Mouse (Mus musculus) left cerebral cortex, postnatal 36 days (tissue): Measurements from ENCODE around the gene Cdcp1. TPM values are rescaled to one million over a fixed set of nuclear protein-coding genes. Genes with fewer than 3 reads are reported as not detected.
A peak's percentile ranks its signal among the peaks of the same experiment; 100 is the strongest.

Experiments
- DNase-seq, 2 experiments: peaks; one replicate each; pipeline ENCODE4 v3.0.0; 2021 to 2022; ENCODE audit warnings: low spot score in 2 of 2, mixed read lengths in 1 of 2
- intact Hi-C: fragments of 180-260 bp; cut with DNase I; formaldehyde crosslinking; loops from one replicate; pipeline ENCODE4 v1.15.1; 2025
- total RNA-seq, 2 experiments: library from RNA; stranded (reverse); gene quantifications; 2 replicates each; pipeline ENCODE4 v1.2.3; 2021

Gene Cdcp1
- total RNA-seq: under 1 TPM; 0.14 to 0.27 TPM

DNA sequence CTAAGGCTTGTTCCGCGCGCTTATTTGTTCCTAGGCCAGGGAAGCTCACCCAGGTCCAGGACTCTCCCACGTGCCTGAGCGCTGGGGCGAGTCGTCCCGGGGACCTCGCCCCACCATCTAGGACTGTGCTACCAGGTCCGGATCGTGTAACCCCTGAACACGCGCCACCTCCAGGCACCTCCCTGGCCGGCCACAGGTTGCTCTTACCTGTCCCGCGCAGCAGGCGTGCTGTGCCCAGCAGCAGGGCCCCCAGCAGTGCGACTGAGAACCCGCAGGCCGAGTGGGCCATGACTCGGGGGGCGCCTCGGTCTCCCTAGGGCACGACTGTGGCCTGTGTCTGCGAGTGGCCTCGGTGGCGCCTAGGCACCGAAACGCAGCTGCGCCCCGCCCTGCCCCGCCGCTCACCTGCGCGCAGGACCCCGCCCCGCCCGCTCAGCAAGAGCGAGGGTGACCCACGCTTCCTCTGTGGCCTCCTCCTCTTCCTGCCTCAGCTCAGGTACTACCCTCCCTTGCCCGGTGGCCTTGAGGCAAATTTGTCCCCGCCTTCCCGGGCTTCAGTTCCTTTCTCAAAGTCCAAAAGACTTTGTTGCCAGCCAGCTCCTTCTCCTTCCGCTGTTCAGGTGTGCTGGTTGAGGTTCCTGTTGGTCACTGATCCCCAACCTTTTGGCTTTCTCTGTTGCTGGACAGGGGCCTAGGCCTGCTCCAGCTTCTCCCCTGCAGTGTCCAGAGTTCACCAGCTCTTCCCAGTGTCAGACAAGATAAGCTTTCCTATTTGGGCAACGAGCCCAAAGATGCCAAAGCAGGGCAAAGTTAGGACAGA lies at the start of gene Cdcp1:
Gene Cdcp1, minus strand, starts transcription at position 418 of the 820 bp plus-strand sequence.
- intact Hi-C loops: no loop called here
- DNase-seq: no peak

DNA sequence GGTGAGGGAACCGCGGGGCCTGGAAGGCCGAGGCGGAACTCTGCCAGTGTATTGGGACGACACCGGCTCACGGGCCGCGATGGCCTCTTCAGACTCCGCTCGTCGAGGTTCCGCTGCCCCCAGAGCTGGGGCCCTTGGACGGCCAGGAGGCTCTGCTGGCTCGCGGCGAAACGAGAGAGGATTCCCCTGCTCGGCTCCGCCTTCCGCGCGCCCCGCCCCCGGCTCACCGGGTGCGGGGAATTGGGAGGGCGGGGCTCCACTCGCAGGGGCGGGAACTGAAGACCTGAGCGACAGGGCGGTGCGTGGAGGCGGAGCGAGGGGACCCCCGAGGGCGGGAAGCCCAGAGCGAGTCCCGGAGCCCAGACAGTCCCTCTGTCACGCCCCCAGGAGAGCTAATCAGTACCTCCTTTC lies 44.8 kb upstream of the Cdcp1 start, which contains the start of gene Tmem158:
Gene Tmem158, minus strand, starts transcription at position 154 of the 411 bp plus-strand sequence.
- intact Hi-C loops: no loop called here

DNA sequence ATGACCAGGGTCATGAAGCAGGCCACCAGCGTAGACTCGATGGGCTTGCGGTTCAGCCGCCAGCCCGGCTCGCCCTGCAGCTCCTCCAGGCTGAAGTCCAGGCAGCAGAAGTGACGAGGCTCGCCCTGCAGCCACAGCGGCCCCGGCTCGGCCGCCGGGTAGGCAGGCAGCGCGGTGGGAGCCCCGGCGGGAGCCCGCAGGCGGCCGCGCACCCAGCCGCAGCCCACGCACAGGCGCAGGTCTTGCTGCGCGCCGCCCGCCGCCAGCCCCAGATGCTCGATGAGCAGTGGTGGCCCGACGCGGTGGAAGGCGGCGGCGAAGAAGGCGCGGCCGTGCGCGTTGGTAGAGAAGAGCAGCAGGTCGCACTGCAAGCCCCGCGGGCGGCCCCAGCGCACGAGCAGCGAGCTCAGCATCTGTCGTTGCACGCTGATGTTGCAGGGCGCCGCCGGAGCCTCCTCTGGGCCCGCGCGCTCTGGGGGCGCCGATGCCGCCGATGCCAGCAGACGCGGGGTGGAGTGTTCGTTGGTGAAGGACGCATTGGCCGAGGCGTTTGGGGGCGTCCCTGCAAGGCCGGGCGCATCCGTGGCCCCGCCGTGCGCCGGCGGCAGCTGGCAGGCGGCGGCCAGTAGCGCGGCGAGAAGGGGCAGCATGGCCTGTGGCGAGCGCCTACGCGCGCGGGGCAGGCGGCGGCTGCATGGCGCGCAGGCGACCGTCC lies 44.2 kb upstream of the Cdcp1 start:
- peak; percentile 81 to 82 for DNase-seq
- intact Hi-C loops: loop anchor here (5.0 kb wide), 2 partner anchors 107 to 267 kb away; partner anchors contain the start of genes Lars2 and Sacm1l

More for the DNA sequence above, 44.8 kb upstream of the Cdcp1 start, which contains the start of gene Tmem158:
- peak in 1 of 2 experiments; percentile 88 for DNase-seq

DNA sequence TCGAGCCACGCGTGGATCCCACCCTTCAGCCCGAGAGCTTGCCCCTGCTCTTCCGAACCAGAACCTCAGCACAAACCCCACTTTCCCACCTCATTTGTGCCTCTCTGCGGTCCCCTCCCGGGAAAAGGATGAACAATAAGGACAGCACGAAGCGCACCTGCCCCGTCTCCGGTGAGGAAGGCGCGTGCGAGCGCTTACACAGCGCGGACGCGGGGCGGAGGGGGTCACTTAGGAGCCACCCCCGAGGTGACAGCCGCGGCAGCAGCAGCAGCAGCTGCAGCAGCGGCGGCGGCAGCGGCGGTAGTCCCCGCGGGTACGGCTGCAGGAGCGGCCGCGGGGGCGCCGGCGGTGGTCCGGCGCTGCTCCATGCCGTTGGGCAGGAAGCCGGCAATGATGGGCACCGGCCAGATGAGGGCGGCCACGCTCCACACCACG lies 43.6 kb upstream of the Cdcp1 start:
- no peak for DNase-seq
- intact Hi-C loops: loop anchor here (5.0 kb wide), 2 partner anchors 108 to 268 kb away; partner anchors contain the start of genes Lars2 and Sacm1l

DNA sequence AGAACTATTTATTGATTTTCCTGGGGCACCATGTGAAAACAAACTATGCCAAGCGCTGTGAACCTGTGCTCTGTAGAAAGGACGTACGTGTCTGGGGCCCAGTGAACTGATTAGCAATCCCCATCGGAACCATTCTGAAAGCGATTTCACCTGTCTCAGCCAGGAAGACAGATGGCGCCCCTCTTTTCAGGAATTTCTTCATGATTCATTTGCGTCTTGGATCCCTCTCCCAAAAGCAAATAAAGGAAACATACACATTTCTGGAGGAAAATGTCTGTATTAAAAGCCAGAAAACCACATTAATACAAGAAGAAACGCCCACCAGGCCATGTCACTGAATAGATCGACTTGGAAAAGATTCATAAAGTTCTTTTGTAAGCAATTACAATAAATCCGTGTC lies 43.0 kb upstream of the Cdcp1 start:
- intact Hi-C loops: loop anchor here (1.0 to 5.0 kb wide), 3 partner anchors 109 to 269 kb away; partner anchors contain the start of genes Lars2 and Sacm1l
- peak in 1 of 2 experiments; percentile 27 for DNase-seq

DNA sequence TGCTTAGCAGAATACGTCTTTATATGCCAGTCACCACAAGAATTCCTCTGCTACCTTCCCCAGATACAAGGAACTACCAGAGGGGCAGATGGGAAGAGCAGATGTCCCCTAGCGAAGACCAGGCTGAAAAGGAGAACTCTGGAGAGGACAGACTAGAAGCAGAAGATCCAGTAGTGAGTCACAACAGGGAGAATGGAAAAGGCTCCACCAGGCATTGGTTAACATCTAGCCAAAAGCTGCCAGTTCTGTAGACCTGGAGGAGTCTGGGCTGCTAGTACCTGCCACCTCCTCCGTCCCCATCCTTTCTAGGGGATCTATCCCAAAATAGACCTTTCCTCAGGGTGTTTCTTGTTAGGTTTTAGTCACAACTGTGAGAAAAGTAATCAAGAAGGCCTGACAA lies 39.9 kb upstream of the Cdcp1 start:
- intact Hi-C loops: loop anchor here (5.0 kb wide), 2 partner anchors 112 to 272 kb away; partner anchors contain the start of genes Lars2 and Sacm1l
- DNase-seq: peak in 1 of 2 experiments; percentile 36

DNA sequence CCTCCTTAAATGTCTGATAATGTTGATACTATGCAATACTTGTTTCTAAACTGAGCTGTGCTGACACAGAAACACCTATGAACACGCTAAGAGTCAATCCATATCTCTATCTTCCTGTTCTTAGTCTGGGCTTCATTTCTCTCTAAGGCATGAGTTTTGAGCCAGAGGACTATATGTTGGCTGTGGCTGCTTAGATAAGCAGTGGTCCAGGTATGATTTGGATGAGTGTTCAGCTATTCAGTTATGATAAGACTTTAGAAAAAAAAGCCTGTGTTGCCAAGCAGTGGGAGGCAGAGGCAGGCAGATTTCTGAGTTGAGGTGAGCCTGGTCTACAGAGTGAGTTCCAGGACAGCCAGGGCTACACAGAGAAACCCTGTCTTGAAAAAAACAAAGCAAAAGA lies 32.2 kb upstream of the Cdcp1 start:
- DNase-seq: no peak
- intact Hi-C loops: no loop called here

DNA sequence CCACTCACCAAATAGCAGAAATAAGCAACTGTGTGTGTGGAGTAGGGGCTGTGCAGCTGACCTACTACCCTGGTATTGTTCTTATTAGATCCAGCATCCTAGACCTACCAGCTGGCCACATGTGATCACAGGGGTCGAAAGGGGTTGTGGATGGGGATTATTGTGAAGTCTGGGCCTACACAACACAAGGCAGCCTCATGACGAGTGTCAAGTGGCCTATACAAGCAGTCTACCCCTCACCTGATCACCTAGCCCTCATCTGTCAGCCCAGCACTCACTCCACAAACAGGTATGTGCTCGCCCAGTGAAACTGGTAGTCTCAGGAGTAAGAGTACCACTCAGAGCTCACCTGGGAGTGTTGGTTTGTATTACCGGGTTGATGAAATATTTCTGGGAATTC lies 29.3 kb upstream of the Cdcp1 start:
- intact Hi-C loops: no loop called here
- no peak for DNase-seq

DNA sequence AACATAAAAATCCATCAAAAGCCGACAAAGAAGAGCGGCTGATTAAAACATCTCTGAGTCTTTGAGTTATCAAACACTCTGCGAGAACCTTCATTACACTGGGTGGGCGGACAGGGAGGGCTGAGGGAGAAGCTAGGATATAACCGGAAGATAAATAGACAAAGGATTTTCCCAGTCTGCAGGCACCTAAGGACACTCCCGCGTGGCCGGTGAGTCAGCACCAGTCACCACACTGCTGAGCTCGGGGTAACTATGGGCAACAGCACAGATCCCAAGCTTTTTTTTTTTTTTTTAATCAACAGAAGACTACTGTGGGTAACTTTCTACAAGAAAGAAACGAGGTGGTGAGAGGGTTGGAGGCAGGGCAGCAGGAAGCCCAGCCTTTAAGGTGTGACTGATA lies 28.1 kb upstream of the Cdcp1 start:
- DNase-seq: peak; percentile 45 to 63
- intact Hi-C loops: no loop called here

DNA sequence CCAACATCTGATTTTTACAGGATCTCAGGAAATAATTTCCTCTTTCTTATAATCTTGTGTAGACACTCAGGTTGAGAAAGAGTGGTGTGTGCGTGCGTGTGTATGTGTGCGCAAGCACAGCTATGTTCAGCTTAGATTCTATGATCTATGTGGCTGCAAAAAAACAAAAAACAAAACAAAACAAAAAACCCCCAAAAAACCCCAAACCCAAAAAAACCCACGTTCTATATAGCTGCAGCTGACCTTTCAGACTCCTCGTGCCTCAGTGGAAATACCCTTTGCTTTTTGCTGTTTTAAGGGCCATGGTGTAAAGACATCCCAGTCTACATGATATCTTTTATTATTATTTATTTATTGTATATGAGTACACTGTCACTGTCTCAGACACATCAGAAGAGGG lies 25.4 kb upstream of the Cdcp1 start:
- intact Hi-C loops: no loop called here
- DNase-seq: no peak

DNA sequence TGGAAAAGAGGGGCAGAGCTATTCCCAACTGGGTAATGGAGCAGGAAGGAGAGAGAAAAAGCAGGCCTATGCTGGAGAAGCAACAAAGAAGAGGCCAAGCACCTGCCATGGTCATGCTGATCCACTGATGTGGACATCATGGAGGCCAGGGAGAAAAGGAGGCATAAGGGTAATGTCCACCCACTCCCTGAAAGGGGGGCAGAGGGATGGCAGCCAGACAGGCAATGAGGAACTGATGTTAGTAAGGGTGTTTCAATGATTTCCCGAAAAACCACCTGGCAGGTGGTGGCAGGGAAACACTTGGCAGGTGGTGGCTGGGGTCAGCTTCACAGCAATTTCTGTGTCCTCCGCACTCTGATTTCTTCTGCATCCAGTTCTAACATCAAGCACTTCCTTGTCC lies 24.9 kb upstream of the Cdcp1 start:
- DNase-seq: no peak
- intact Hi-C loops: no loop called here

DNA sequence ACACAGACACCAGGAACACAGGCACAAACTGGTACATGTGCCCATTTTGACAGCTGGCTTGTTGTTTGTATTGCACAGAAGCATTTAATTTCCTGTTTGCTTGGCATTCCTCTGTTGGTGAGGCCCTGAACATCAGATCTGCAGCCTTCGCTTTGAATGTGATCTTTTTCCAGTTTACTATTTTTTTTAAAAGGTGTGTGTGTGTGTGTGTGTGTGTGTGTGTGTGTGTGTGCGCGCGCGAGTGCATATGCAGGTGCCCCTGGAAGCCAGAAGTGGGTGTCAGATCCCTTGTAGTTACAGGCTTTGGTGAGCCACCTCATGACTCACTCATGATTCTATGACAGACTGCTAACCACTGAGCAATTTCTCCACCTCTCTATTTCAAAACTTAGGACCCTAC lies 24.4 kb upstream of the Cdcp1 start:
- DNase-seq: no peak
- intact Hi-C loops: no loop called here

DNA sequence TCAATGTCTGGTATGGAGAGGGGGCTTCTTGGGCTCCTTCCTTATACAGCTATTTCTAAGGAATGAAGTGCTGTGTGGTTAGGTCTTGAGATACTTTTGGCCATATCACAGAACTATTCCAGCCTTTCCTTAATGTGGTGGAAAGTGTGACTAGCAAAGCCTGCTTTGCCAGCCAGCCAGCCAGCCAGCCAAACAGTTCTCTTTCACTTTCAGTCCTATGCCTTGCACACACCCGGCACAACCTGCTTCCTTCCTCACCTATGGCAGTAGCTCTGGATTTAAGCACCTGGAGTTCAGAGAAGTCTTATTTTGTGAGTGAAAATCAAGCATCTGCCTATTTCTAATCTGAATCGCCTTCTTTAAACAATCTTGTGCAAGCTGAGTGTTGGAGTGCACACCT lies 23.8 kb upstream of the Cdcp1 start:
- intact Hi-C loops: no loop called here
- DNase-seq: no peak

DNA sequence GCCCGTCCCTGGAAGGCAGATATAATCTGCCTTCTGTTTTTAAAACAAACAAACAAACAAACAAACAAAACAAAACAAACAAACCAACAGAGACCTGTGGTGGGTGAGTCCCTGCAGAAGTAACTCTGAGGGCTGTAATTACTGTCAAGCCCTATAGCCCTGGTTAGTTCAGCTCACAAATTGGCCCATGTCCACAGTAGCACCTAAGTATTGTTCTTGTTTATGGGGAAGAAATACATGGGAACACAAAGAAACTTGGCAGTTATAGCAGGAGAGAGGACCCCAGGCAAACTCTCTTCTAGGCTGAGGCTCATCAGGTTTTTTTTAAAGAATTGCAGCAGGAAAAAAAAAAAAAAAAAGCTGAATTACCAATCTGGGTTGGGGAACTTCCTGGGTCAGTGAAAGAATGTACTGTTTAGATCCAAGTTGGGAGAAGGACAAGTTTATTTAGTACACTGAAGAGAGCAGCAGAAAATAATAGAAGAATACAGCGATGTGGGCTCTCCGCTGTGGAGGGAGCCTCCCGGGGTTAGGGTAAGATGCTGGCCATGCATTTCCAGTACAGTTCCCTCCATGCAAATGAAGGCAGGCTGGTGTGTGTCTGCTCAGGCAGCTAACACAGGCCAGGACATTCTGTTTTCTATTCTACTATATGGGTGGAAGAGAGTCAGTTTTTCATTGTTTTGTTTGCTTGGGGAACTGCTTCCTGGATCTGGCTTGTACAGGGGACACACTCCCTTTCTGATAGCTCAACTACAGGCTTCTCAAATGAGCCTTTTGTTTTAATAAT lies 22.6 kb upstream of the Cdcp1 start:
- DNase-seq: no peak
- intact Hi-C loops: no loop called here

DNA sequence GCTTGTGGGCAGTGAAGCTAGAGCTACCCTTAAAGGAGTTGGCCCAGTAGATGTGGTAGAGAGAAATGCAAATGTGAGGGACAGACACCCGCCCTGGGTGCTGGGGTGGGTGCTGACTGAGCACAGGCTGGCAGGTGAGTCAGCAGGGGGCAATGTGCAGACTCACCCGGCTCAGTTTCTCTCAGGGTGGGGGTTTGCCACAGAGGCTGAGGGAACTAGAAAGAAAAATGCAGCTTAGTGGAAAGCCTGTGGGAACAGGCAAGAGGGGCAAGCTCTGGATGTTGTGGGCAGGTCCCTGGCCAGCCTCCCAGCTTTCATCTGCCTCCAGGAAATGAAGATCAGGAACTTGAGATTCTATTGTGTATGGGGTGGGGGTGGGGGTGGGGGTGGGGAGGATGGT lies 21.9 kb upstream of the Cdcp1 start:
- DNase-seq: no peak
- intact Hi-C loops: no loop called here

DNA sequence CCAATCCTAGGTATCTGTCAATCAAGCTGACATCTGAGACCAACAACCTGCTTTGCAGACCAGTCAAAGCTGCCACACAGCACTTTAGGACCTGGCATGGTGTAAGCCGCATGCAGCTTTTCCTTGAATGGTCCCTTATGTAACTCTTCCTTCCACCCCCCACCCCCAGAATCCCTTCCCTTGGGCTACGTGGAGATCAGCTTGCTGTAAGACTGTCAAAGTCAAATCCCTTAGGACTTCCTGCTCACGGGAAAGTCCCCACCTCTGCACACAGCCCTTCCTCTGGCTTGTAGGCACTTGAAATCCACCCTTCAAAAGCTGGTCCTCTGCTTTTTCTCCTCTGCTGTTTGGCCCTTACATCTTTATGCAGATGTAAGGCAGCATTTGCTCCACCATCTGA lies 19.8 kb upstream of the Cdcp1 start:
- DNase-seq: no peak
- intact Hi-C loops: no loop called here

DNA sequence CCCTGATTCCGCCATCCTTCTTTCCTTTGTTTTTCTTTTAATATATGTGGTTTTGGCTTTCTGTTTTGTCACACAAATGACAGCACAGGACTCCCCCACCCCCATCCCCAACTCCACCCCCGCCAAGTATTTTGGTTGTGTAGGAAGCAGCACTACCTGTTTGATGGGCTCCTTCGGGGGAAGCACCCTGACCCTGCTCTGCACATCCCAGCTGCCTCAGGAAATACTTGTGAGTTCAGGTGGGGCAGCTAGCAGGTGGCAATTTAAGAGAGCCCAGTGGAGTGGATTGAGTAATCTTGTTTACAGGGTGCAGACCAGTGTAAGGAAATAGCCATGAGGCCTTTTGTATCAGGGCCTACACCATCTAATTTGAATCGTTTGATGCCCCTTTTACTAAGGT lies 14.0 kb upstream of the Cdcp1 start:
- no peak for DNase-seq
- intact Hi-C loops: no loop called here

DNA sequence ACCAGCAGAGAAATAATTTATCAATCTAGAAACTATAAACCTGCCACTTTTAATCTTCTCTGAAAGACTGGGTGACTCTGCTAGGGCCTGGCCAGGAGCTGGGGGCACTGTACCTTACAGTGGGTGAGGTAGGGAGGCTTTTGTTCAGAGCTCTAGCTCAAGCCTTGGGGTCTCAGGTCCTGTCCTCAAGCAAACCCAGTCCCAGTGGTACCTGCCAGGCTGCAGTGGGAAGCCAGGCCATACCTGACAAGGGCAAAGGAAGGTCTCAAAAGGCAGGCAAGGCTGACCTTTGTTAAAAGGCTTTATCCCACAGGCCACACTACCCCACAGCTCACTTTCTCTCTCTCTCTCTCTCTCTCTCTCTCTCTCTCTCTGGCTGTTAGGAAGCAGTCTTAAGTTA lies 12.8 kb upstream of the Cdcp1 start:
- DNase-seq: no peak
- intact Hi-C loops: no loop called here

DNA sequence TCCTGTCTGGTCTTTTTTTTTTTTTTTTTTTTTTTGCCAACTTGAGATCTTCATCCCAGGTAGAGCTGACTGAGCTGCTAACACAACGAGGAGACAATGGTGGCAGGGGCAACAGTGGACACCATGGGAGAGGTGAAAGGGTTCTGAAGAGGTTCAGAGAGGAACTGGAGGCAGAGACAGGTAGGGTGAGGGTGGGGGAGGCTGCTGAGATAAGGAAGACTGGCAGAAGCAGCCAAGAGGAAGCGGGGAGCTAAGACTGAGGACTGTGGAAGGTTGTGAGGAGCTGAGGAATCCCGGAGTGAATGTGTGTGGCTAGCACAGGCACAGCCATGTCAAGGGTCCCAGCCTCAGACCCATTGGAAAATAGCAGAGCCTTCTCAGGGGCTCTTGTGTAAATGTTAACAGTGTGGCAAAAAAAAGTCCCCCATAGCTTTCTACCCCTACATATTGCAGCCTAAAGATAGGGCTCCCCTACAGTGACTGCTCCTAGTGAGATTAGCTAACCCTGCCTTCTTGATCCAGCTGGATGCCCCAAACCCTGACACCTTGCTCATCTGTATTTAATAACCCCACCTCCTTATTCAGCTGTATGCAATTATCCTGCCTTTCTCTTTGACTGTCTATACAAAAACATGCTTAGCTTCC lies 11.4 kb upstream of the Cdcp1 start:
- DNase-seq: no peak
- intact Hi-C loops: no loop called here
